Mouse (Mus musculus): Measurements from ENCODE around the gene Prss1.
"Not testable (repeated sequence)": the region's sequence is repeated elsewhere in the genome, so short reads cannot be mapped to it uniquely, and the experiment has no call there.

The Prss1 gene

DNA sequence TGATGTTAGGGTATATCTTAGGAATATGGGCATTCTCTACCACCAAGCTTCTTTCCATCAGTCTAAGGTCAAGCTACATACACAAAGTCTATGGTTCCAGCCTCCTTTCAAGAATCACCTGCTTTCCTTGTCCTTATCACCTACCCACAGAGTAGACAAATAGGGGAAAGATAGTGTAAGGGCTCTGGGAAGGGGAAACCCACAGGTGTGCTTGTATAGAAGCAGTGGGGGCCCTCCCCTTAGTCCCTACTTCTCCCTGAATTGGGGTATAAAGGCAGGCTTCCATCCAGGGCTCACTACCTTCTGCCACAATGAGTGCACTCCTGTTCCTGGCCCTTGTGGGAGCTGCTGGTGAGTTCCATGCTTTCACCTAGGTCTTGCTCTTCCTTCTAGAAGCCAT lies at the start of gene Prss1:
Gene Prss1, plus strand, starts transcription at position 301 of the 400 bp plus-strand sequence.
- not testable (repeated sequence) for DNase-seq

DNA sequence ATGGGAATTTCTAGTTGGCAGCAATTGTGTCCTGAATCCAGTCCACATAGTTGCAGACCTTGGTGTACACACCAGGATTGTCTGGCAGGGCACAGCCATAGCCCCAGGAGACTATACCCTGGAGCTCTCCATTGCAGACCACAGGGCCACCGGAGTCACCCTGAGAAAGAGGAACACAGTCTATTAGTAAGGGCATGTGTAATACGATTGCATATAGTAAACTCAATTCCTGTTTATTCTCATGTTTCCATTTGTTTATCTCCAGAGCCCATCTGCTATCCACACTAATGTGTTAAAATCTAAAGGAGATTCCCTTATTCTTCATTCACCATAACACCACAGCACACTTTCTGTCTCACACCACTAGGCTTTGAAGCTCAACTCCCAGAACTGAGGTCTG lies 16.5 kb upstream of the Prss1 start:
- DNase-seq = not testable (repeated sequence)

DNA sequence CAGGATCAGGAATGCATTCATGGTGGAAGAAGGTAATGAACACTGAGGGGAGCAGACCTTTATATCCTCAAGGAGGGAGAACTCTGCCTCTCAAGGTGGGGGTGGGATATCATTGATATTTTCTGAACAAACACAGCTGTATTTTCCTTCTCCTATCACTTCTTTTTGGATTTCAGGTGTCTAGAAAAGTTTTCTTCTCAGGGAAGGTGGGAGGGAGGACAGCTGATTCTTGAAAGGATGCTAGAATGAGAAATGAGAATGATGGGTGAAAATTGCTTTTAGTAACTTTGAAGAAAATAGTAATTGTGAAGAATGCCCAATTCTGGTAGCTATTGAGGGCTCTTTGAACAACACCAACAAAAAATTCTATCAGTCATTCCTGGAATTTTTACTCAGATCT lies 12.7 kb upstream of the Prss1 start, which contains the start of gene Gm10334:
Gene Gm10334, minus strand, starts transcription at position 101 of the 400 bp plus-strand sequence.
- DNase-seq = not testable (repeated sequence)

DNA sequence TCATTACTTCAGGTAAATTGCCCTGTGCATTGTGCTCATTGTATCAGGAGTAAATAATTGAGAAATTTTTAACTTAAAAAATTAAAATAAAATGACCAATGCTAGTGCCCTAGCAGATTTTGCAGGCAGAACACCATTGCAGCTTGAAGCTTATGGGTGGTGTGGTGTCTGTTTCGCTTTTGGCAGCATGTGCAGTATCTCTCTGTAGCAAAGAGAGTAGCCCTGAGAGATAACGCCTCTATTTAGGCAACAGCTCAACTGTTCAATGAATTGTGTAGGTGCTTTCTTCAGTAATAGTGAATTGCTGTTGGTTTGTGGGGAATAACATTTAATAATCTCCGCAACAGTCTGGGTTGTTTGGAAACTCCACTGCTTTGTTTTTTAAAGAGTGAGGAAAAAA lies 40.6 kb downstream of the Prss1 start:
- no peak for DNase-seq

DNA sequence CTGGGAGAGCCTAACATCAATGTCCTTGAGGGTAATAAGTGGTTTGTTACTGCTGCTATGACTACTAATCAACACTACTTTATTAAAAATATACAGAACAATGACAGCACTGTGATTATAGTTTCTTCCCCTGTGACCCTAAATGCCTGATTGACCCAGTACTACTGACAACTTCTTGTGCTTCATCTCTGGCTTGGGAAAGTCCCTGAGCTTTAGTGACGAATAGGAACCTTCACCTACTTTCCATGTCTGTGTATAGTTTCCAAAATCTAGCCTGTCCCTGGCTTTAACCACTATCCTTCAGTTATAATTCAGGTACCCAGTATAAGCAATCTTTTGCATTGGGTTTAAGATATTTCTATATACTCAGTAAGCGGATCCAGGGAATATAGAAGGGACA lies 46.2 kb downstream of the Prss1 start:
- DNase-seq = no peak

DNA sequence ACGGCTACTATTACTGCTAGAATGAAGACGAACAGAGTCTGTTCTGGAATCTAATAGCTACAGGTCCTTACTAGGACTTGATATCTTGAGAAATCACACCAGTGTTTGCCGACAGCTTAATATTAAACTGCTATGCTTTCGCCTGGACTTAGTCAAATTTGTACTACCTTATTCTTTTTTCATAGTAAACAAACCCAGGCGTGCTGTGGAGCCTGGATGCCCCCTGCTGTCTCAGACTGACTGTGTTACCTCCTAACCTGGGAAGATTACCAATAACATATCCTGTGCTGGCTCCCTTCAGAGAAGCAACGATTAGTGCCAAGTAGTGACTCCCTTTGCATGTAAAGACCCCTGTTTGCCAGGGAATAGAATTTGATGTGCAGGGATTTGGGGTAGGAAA lies 46.6 kb downstream of the Prss1 start:
- DNase-seq = no peak
